In the genomic region with DNA sequence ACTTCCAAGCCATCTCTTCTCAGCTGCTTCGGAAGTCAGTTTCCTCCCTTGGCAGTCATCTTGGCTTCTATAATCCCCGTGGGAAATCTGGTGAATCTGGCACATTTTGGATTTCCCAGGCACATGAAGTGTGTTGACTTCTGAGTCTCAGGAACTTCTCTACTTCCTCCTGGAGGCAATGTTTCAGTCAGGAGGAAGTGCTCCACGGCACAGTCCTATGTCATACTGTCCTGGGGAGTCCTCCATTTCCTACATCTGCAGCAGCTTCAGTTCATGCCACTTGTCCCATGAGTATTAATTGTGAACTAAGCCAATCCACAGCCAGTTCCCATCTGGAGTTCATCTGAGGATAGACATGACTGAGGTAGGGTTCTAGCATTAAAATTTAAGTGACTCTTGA, we compare ENCODE assay signal across 25 mouse cellular contexts.
DNase-seq lines count a peak whose midpoint lies in the region; ATAC-seq lines count a peak whose summit lies in the region.
"Had no signal": no experiment of that assay in that cellular context is flagged by ENCODE, and none has a peak within 500 bp of the region (broad histone marks: within the 10 kb centered on the region; RNA-seq: fewer than 3 reads in every experiment).

No protein-coding gene starts in this region.

- DNase-seq in heart, adult 11 months: peak; percentile 82
- no peak for DNase-seq in heart, postnatal 14 days
- DNase-seq in kidney, adult 9 months: peak; percentile 6
- no peak for DNase-seq in kidney, adult 11 months
- DNase-seq in embryonic facial prominence, embryonic 14.5 days (ENCODE audit: low spot score): peak; percentile 4
- DNase-seq: adrenal gland, postnatal 10 days; adrenal gland, postnatal 36 days; B cell, adult 2 months; cerebellum, adult 18-20 months; cerebellum, adult 9-10 months; cerebellum, postnatal 14 days; forebrain, postnatal 0 days; gastrocnemius, postnatal 25 days; heart, postnatal 10 days had no signal

- no peak overlapping the region for H3K4me3 ChIP-seq in embryonic facial prominence, embryonic 14.5 days (ENCODE audit: low read depth, low read length)
- H3K4me3 ChIP-seq in hindbrain, embryonic 13.5 days: no peak overlapping the region
- H3K4me3 ChIP-seq: embryonic facial prominence, embryonic 15.5 days; heart, embryonic 12.5 days; heart, embryonic 15.5 days; hindbrain, embryonic 12.5 days had no signal

- no peaks in the 10 kb centered on the region for H3K36me3 ChIP-seq in embryonic facial prominence, embryonic 14.5 days (ENCODE audit: control insufficient read depth, insufficient read depth, low read length)
- H3K36me3 ChIP-seq in hindbrain, embryonic 13.5 days: no peaks in the 10 kb centered on the region
- H3K36me3 ChIP-seq: embryonic facial prominence, embryonic 15.5 days; G1E; heart, embryonic 12.5 days; heart, embryonic 15.5 days; hindbrain, embryonic 12.5 days had no signal

- H3K4me2 ChIP-seq in embryonic facial prominence, embryonic 14.5 days (ENCODE audit: low read depth, low read length): no peak overlapping the region
- H3K4me2 ChIP-seq in hindbrain, embryonic 13.5 days: no peak overlapping the region
- H3K4me2 ChIP-seq: embryonic facial prominence, embryonic 15.5 days; heart, embryonic 12.5 days; heart, embryonic 15.5 days; hindbrain, embryonic 12.5 days had no signal

- no peaks in the 10 kb centered on the region for H3K4me1 ChIP-seq in embryonic facial prominence, embryonic 14.5 days (ENCODE audit: control insufficient read depth, insufficient read depth, low read length)
- no peaks in the 10 kb centered on the region for H3K4me1 ChIP-seq in hindbrain, embryonic 13.5 days (replicated peaks)
- H3K4me1 ChIP-seq: embryonic facial prominence, embryonic 15.5 days; heart, embryonic 12.5 days; heart, embryonic 15.5 days; hindbrain, embryonic 12.5 days had no signal

- WGBS in embryonic facial prominence, embryonic 14.5 days: 69% methylated on average over 3 of the region's 3 CpGs
- WGBS in hindbrain, embryonic 13.5 days: 81% methylated on average over 3 of the region's 3 CpGs

- intact Hi-C loops in heart, postnatal 14 days (cut with DNase I): no loop called here

- H3K27ac ChIP-seq in embryonic facial prominence, embryonic 14.5 days (replicated peaks; ENCODE audit: low read depth, low read length): no peak overlapping the region
- no peak overlapping the region for H3K27ac ChIP-seq in hindbrain, embryonic 13.5 days
- H3K27ac ChIP-seq: embryonic facial prominence, embryonic 15.5 days; heart, embryonic 15.5 days; hindbrain, embryonic 12.5 days had no signal

- no peaks in the 10 kb centered on the region for H3K27me3 ChIP-seq in embryonic facial prominence, embryonic 14.5 days (replicated peaks; ENCODE audit: control insufficient read depth, insufficient read depth, low read length)
- no peaks in the 10 kb centered on the region for H3K27me3 ChIP-seq in hindbrain, embryonic 13.5 days
- H3K27me3 ChIP-seq: embryonic facial prominence, embryonic 15.5 days; heart, embryonic 12.5 days; heart, embryonic 15.5 days; hindbrain, embryonic 12.5 days had no signal

- H3K9me3 ChIP-seq in embryonic facial prominence, embryonic 14.5 days (ENCODE audit: control insufficient read depth, low read length): no peaks in the 10 kb centered on the region
- H3K9me3 ChIP-seq in hindbrain, embryonic 13.5 days: no peaks in the 10 kb centered on the region
- H3K9me3 ChIP-seq: embryonic facial prominence, embryonic 15.5 days; heart, embryonic 12.5 days; heart, embryonic 15.5 days; hindbrain, embryonic 12.5 days had no signal

- H3K9ac ChIP-seq in embryonic facial prominence, embryonic 14.5 days (ENCODE audit: low read depth, low read length): no peak overlapping the region
- no peak overlapping the region for H3K9ac ChIP-seq in hindbrain, embryonic 13.5 days
- H3K9ac ChIP-seq: embryonic facial prominence, embryonic 15.5 days; forebrain, postnatal 0 days; heart, embryonic 12.5 days; heart, embryonic 15.5 days; hindbrain, embryonic 12.5 days had no signal

- ATAC-seq in embryonic facial prominence, embryonic 14.5 days (ENCODE audit: low read depth): no peak
- peak; percentile 44; the same call in 1 of the 2 replicates for ATAC-seq in megakaryocyte progenitor cell, adult 5-6 weeks (replicated peaks; ENCODE audit: poor library complexity)
- no peak for ATAC-seq in hindbrain, embryonic 13.5 days (ENCODE audit: low FRiP score)
- ATAC-seq: forebrain, embryonic 14.5 days; forebrain, postnatal 0 days; hindbrain, embryonic 16.5 days; intestine, embryonic 16.5 days; Patski had no signal

Comparison
In these comparisons a context has a peak if more than half of its experiments do, and no peak if none do; other contexts are left out.
1. DNase-seq: peak in heart, adult 11 months (single experiment), kidney, adult 9 months (single experiment) and embryonic facial prominence, embryonic 14.5 days (single experiment); none in heart, postnatal 14 days (0 of 2) and kidney, adult 11 months (single experiment).